Mouse (Mus musculus) MEL (cell line): Measurements from ENCODE around the gene Rps6kb2. TPM values are rescaled to one million over a fixed set of nuclear protein-coding genes. Genes with fewer than 3 reads are reported as not detected.

Source experiments
- DNase-seq: peaks from one replicate; pipeline ENCODE4 v3.0.0; 2011; ENCODE audit warnings: low read depth, low spot score
- H3K27ac ChIP-seq: 2 replicates; pipeline ENCODE4 v1.5.1; 2012; ENCODE audit warnings: low read depth, mild to moderate bottlenecking, control low read depth, low read length, moderate library complexity; ENCODE audit not compliant: control insufficient read depth
- H3K27me3 ChIP-seq, 2 experiments: fragments of 150-350 bp in 1 of 2; sonication (generic) in 1 of 2; 2 replicates each; pipeline ENCODE4 v1.6.1; 2012; ENCODE audit warnings: low read length in 2 of 2, mild to moderate bottlenecking in 2 of 2, improper control_type of control experiment in 1 of 2, moderate library complexity in 1 of 2; ENCODE audit not compliant: insufficient read depth in 2 of 2, control insufficient read depth in 1 of 2
- H3K36me3 ChIP-seq, 2 experiments: 2 replicates each; pipeline ENCODE4 v1.6.1; 2012 to 2014; ENCODE audit warnings: low read length in 2 of 2, improper control_type of control experiment in 1 of 2, inconsistent platforms in 1 of 2, mild to moderate bottlenecking in 1 of 2; ENCODE audit not compliant: insufficient read depth in 2 of 2, control insufficient read depth in 1 of 2
- H3K4me1 ChIP-seq, 2 experiments: fragments of 150-350 bp in 1 of 2; sonication (generic) in 1 of 2; 2 replicates each; pipeline ENCODE4 v1.6.1; 2012; ENCODE audit warnings: low read length in 2 of 2, improper control_type of control experiment in 1 of 2, mild to moderate bottlenecking in 1 of 2; ENCODE audit not compliant: insufficient read depth in 2 of 2, control insufficient read depth in 1 of 2
- H3K4me3 ChIP-seq, 2 experiments: fragments of 150-350 bp in 1 of 2; sonication (generic) in 1 of 2; 2 replicates each; pipeline ENCODE4 v1.5.1; 2012; ENCODE audit warnings: low read depth in 2 of 2, low read length in 2 of 2, mild to moderate bottlenecking in 2 of 2, moderate library complexity in 2 of 2, control low read depth in 1 of 2, improper control_type of control experiment in 1 of 2; ENCODE audit not compliant: control insufficient read depth in 1 of 2, insufficient read depth in 1 of 2
- H3K79me2 ChIP-seq: 2 replicates; pipeline ENCODE4 v1.6.1; 2012; ENCODE audit warnings: mild to moderate bottlenecking, low read length, moderate library complexity; ENCODE audit not compliant: control insufficient read depth, poor library complexity, insufficient read depth
- H3K9ac ChIP-seq: 2 replicates; pipeline ENCODE4 v1.6.1; 2012; ENCODE audit warnings: low read depth, mild to moderate bottlenecking, control low read depth, low read length, moderate library complexity; ENCODE audit not compliant: control insufficient read depth, poor library complexity, severe bottlenecking
- H3K9me3 ChIP-seq: fragments of 150-350 bp; sonication (generic); replicated peaks from 2 replicates; pipeline ENCODE4 v1.6.1; 2012; ENCODE audit warnings: mild to moderate bottlenecking, low read length, improper control_type of control experiment, moderate library complexity; ENCODE audit not compliant: insufficient read depth
- BHLHE40 ChIP-seq: IDR thresholded peaks from 2 replicates; pipeline ENCODE4 v1.6.1; 2012; ENCODE audit warnings: low read depth, mild to moderate bottlenecking, inconsistent platforms, low read length, improper control_type of control experiment, borderline replicate concordance
- CHD2 ChIP-seq: IDR thresholded peaks from 2 replicates; pipeline ENCODE4 v1.6.1; 2011; ENCODE audit warnings: low read length, improper control_type of control experiment
- CTCF ChIP-seq, 3 experiments: IDR thresholded peaks in 2 of 3; conservative IDR thresholded peaks in 1 of 3; 2 replicates each; pipeline ENCODE4 v1.5.1; 2011 to 2012; ENCODE audit warnings: low read length in 3 of 3, low read depth in 2 of 3, mild to moderate bottlenecking in 2 of 3, improper control_type of control experiment in 1 of 3, inconsistent platforms in 1 of 3, mixed read lengths in 1 of 3, moderate library complexity in 1 of 3; ENCODE audit not compliant: control insufficient read depth in 1 of 3, insufficient read depth in 1 of 3, poor library complexity in 1 of 3, severe bottlenecking in 1 of 3
- E2F4 ChIP-seq: IDR thresholded peaks from 2 replicates; pipeline ENCODE4 v1.6.1; 2011; ENCODE audit warnings: low read depth, low read length, improper control_type of control experiment, borderline replicate concordance
- ELF1 ChIP-seq: IDR thresholded peaks from 2 replicates; pipeline ENCODE4 v1.6.1; 2014; ENCODE audit warnings: low read depth, mild to moderate bottlenecking, inconsistent platforms, low read length, improper control_type of control experiment, moderate library complexity
- EP300 ChIP-seq, 2 experiments: IDR thresholded peaks; 2 replicates each; pipeline ENCODE4 v1.6.1; 2011; ENCODE audit warnings: improper control_type of control experiment in 2 of 2, low read length in 2 of 2, low read depth in 1 of 2, mild to moderate bottlenecking in 1 of 2
- GATA1 ChIP-seq: IDR thresholded peaks from 2 replicates; pipeline ENCODE4 v1.6.1; 2011; ENCODE audit warnings: low read depth, low read length, improper control_type of control experiment
- MAFK ChIP-seq: IDR thresholded peaks from 2 replicates; pipeline ENCODE4 v1.6.1; 2011; ENCODE audit warnings: low read depth, mild to moderate bottlenecking, low read length, improper control_type of control experiment, borderline replicate concordance
- MAX ChIP-seq: IDR thresholded peaks from 2 replicates; pipeline ENCODE4 v1.6.1; 2011; ENCODE audit warnings: low read length, improper control_type of control experiment
- MAZ ChIP-seq: IDR thresholded peaks from 2 replicates; pipeline ENCODE4 v1.6.1; 2012; ENCODE audit warnings: low read depth, mild to moderate bottlenecking, inconsistent platforms, low read length, improper control_type of control experiment
- MEF2A ChIP-seq: IDR thresholded peaks from 2 replicates; pipeline ENCODE4 v1.6.1; 2014; ENCODE audit warnings: low read depth, mild to moderate bottlenecking, inconsistent platforms, low read length, improper control_type of control experiment; ENCODE audit not compliant: poor library complexity, insufficient replicate concordance, severe bottlenecking; ENCODE audit errors: extremely low read depth
- MXI1 ChIP-seq: IDR thresholded peaks from 2 replicates; pipeline ENCODE4 v1.6.1; 2011; ENCODE audit warnings: mild to moderate bottlenecking, low read depth, low read length, improper control_type of control experiment
- POLR2AphosphoS5 ChIP-seq: IDR thresholded peaks from 2 replicates; pipeline ENCODE4 v1.6.1; 2012; ENCODE audit warnings: low read depth, borderline replicate concordance, mild to moderate bottlenecking, inconsistent platforms, low read length, moderate library complexity, mixed read lengths
- SIN3A ChIP-seq: IDR thresholded peaks from 2 replicates; pipeline ENCODE4 v1.6.1; 2012; ENCODE audit warnings: low read length, improper control_type of control experiment, inconsistent platforms
- TBP ChIP-seq: IDR thresholded peaks from 2 replicates; pipeline ENCODE4 v1.8.0; 2011; ENCODE audit warnings: low read depth, low read length, improper control_type of control experiment
- UBTF ChIP-seq: IDR thresholded peaks from 2 replicates; pipeline ENCODE4 v1.6.1; 2012; ENCODE audit warnings: low read depth, mild to moderate bottlenecking, inconsistent platforms, low read length, improper control_type of control experiment, moderate library complexity, borderline replicate concordance; ENCODE audit not compliant: insufficient read depth
- ZC3H11A ChIP-seq: IDR thresholded peaks from 2 replicates; pipeline ENCODE4 v1.6.1; 2012; ENCODE audit warnings: low read depth, mild to moderate bottlenecking, inconsistent platforms, low read length, improper control_type of control experiment
- ZKSCAN1 ChIP-seq: IDR thresholded peaks from 2 replicates; pipeline ENCODE4 v1.6.1; 2012; ENCODE audit warnings: low read depth, mild to moderate bottlenecking, inconsistent platforms, low read length, improper control_type of control experiment, moderate library complexity
- ZMIZ1 ChIP-seq: IDR thresholded peaks from 2 replicates; pipeline ENCODE4 v1.6.1; 2012; ENCODE audit warnings: low read depth, mild to moderate bottlenecking, inconsistent platforms, low read length, improper control_type of control experiment, moderate library complexity
- polyA plus RNA-seq, 2 experiments: library from polyadenylated mRNA; stranded (reverse) in 1 of 2; unstranded in 1 of 2; fragments of >175 nt in 1 of 2; fragments of >200 nt in 1 of 2; gene quantifications; 2 replicates each; pipeline versions ENCODE4 v1.2.1 to v1.2.4; 2012; ENCODE audit warnings: low replicate concordance in 2 of 2, low read depth in 1 of 2; ENCODE audit not compliant: insufficient read length in 2 of 2, insufficient read depth in 1 of 2, missing spikeins in 1 of 2
- total RNA-seq: library from RNA; depleted of rRNA; stranded (reverse); fragments of 300-350 nt; gene quantifications from 2 replicates; pipeline ENCODE4 v1.2.3, GENCODE M21; 2012

Gene Rps6kb2
- total and polyA plus RNA-seq, 3 experiments = 8.7 to 19.8 TPM; not detected in 1

GRCm38 (mm10) chr19:4164721-4165120, 1.6 kb upstream of the Rps6kb2 start:
- no peak overlapping the region for H3K27ac ChIP-seq
- TF ChIP-seq POLR2AphosphoS5 (no peak), ZMIZ1 (no peak), UBTF (no peak), CHD2 (no peak), E2F4 (no peak), MXI1 (no peak), EP300 (IDR thresholded peaks at IDR 0.05; ENCODE audit: low read depth in 1 of 2, low read length in 2 of 2) (no peak), MAFK (no peak), TBP (no peak), CTCF (IDR thresholded peaks at IDR 0.05 in 2 of 3, conservative IDR thresholded peaks at IDR 0.05 in 1 of 3; ENCODE audit: control insufficient read depth in 1 of 3, insufficient read depth in 1 of 3, low read depth in 2 of 3, low read length in 3 of 3, poor library complexity in 1 of 3, severe bottlenecking in 1 of 3) (no peak), ELF1 (no peak), MAZ (no peak), SIN3A (no peak), MAX (no peak), MEF2A (no peak), GATA1 (no peak), BHLHE40 (no peak), ZC3H11A (no peak)
- no peak overlapping the region for H3K4me3 ChIP-seq
- no peaks in the 10 kb centered on the region for H3K27me3 ChIP-seq
- H3K4me1 ChIP-seq = peaks cover 2 to 20% of the 10 kb centered on the region in 2 experiments
- H3K36me3 ChIP-seq = peaks cover 0 to 10% of the 10 kb centered on the region in 2 experiments; a peak in 3 of 4 replicates
- DNase-seq = no peak
- peaks cover 4% of the 10 kb centered on the region for H3K79me2 ChIP-seq
- H3K9ac ChIP-seq = no peak overlapping the region
- H3K9me3 ChIP-seq = no peaks in the 10 kb centered on the region

- Histone ChIP-seq H3K4me3 (no peak overlapping the region), H3K36me3 (peaks cover 0 to 10% of the 10 kb centered on the region in 2 experiments; a peak in 3 of 4 replicates), H3K27me3 (no peaks in the 10 kb centered on the region), H3K4me1 (peaks cover 2 to 20% of the 10 kb centered on the region in 2 experiments), H3K9ac (0 out of 2 replicates have a peak overlapping the region, but pooled peaks have one; percentile 20), H3K79me2 (peaks cover 4% of the 10 kb centered on the region), H3K27ac (no peak overlapping the region), H3K9me3 (no peaks in the 10 kb centered on the region)
- DNase-seq = no peak
- TF ChIP-seq UBTF (no peak), TBP (no peak), MAZ (no peak), ZKSCAN1 (no peak)
Observed at GRCm38 (mm10) chr19:4164100-4164499, 946 bp upstream of the Rps6kb2 start.
